26 mouse cellular contexts compared by ENCODE assay signal in the genomic region with DNA sequence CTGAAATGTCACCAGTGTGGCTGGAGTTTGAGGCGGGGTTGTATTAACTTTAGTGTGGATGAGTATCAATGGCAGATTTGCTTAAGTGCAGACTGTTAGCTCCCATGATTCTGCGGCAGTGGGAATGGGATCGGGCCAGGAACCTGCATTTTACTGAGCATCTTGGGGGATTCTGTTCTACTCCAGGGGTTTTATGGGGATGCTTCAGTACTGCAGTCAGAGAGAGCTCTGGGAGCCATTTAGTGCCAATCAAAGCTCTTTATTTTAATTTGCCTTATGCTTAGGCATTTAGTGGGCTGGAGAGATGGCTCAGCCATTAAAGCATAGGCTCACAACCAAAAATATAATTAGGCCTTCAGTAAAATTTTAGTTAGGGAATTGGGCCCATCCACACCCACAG.
DNase-seq lines count a peak whose midpoint lies in the region; ATAC-seq lines count a peak whose summit lies in the region.
"Had no signal": no experiment of that assay in that cellular context is flagged by ENCODE, and none has a peak within 500 bp of the region (broad histone marks: within the 10 kb centered on the region; RNA-seq: fewer than 3 reads in every experiment).

No protein-coding gene starts in this region.

- 68% methylated on average over 3 of the region's 3 CpGs for WGBS in neural tube, embryonic 13.5 days
- 61% methylated on average over 3 of the region's 3 CpGs for WGBS in neural tube, embryonic 15.5 days
- 88% methylated on average over 3 of the region's 3 CpGs for WGBS in kidney, embryonic 15.5 days

- 0 out of 2 replicates have a peak, but pooled peaks have one; percentile 27 for ATAC-seq in frontal cortex, adult (ENCODE audit: low TSS enrichment)
- peak; percentile 67; the same call in 1 of the 2 replicates for ATAC-seq in neural tube, embryonic 13.5 days (ENCODE audit: low read depth)
- ATAC-seq in neural tube, embryonic 15.5 days (ENCODE audit: low FRiP score): peak; percentile 57
- no peak for ATAC-seq in kidney, embryonic 15.5 days (replicated peaks; ENCODE audit: low FRiP score)
- ATAC-seq: activated CD4-positive, CD25-positive, alpha-beta regulatory T cell, adult 4 months; CD4-positive, CD25-positive, alpha-beta regulatory T cell, adult 4 months; forebrain, embryonic 14.5 days; Patski had no signal

- H3K27ac ChIP-seq in neural tube, embryonic 13.5 days (replicated peaks): no peak overlapping the region
- H3K27ac ChIP-seq in neural tube, embryonic 15.5 days (replicated peaks): no peak overlapping the region
- no peak overlapping the region for H3K27ac ChIP-seq in kidney, embryonic 15.5 days
- H3K27ac ChIP-seq: embryonic facial prominence, embryonic 13.5 days; embryonic facial prominence, embryonic 15.5 days; forebrain, embryonic 10.5 days; forebrain, embryonic 12.5 days had no signal

- H3K9ac ChIP-seq in neural tube, embryonic 13.5 days: no peak overlapping the region
- no peak overlapping the region for H3K9ac ChIP-seq in neural tube, embryonic 15.5 days (replicated peaks)
- H3K9ac ChIP-seq in kidney, embryonic 15.5 days: no peak overlapping the region
- H3K9ac ChIP-seq: embryonic facial prominence, embryonic 13.5 days; embryonic facial prominence, embryonic 15.5 days; forebrain, embryonic 12.5 days had no signal

- DNase-seq in frontal cortex, postnatal 14 days (ENCODE audit: low spot score in 2 of 2): no peak
- DNase-seq in layer of hippocampus, adult 8-10 months (ENCODE audit: low spot score in 2 of 2): peak; percentile 15 to 24
- no peak for DNase-seq in layer of hippocampus, adult 9-10 months (ENCODE audit: low spot score)
- DNase-seq in neural tube, embryonic 10.5 days (ENCODE audit: extremely low spot score, low spot score): no peak
- DNase-seq: B cell, adult 2 months; cerebellum, adult 11 months; cerebellum, adult 18-20 months; cerebellum, adult 8-10 months; cerebellum, adult 9-11 months; cerebellum, postnatal 36 days; embryo, embryonic 11 days had no signal

- no peaks in the 10 kb centered on the region for H3K4me1 ChIP-seq in neural tube, embryonic 13.5 days (replicated peaks)
- 0 out of 2 replicates have a peak, but pooled peaks cover 3% of the 10 kb centered on the region for H3K4me1 ChIP-seq in neural tube, embryonic 15.5 days
- 0 out of 2 replicates have a peak, but pooled peaks cover 2% of the 10 kb centered on the region for H3K4me1 ChIP-seq in kidney, embryonic 15.5 days
- H3K4me1 ChIP-seq: embryonic facial prominence, embryonic 13.5 days; embryonic facial prominence, embryonic 15.5 days; forebrain, embryonic 12.5 days had no signal

- H3K27me3 ChIP-seq in neural tube, embryonic 13.5 days: no peaks in the 10 kb centered on the region
- H3K27me3 ChIP-seq in neural tube, embryonic 15.5 days (replicated peaks): no peaks in the 10 kb centered on the region
- no peaks in the 10 kb centered on the region for H3K27me3 ChIP-seq in kidney, embryonic 15.5 days
- H3K27me3 ChIP-seq: CH12.LX; embryonic facial prominence, embryonic 13.5 days; embryonic facial prominence, embryonic 15.5 days; forebrain, embryonic 12.5 days; Patski had no signal

- H3K4me2 ChIP-seq in neural tube, embryonic 13.5 days: no peak overlapping the region
- no peak overlapping the region for H3K4me2 ChIP-seq in neural tube, embryonic 15.5 days
- no peak overlapping the region for H3K4me2 ChIP-seq in kidney, embryonic 15.5 days
- H3K4me2 ChIP-seq: embryonic facial prominence, embryonic 13.5 days; embryonic facial prominence, embryonic 15.5 days; forebrain, embryonic 12.5 days had no signal

- no peaks in the 10 kb centered on the region for H3K36me3 ChIP-seq in neural tube, embryonic 13.5 days
- no peaks in the 10 kb centered on the region for H3K36me3 ChIP-seq in neural tube, embryonic 15.5 days
- no peaks in the 10 kb centered on the region for H3K36me3 ChIP-seq in kidney, embryonic 15.5 days
- H3K36me3 ChIP-seq: embryonic facial prominence, embryonic 13.5 days; embryonic facial prominence, embryonic 15.5 days; forebrain, embryonic 10.5 days; forebrain, embryonic 12.5 days; G1E had no signal

- H3K4me3 ChIP-seq in neural tube, embryonic 13.5 days: no peak overlapping the region
- H3K4me3 ChIP-seq in neural tube, embryonic 15.5 days (replicated peaks): no peak overlapping the region
- H3K4me3 ChIP-seq in kidney, embryonic 15.5 days (replicated peaks): no peak overlapping the region
- H3K4me3 ChIP-seq: embryonic facial prominence, embryonic 13.5 days; embryonic facial prominence, embryonic 15.5 days; erythroblast, embryonic 14.5 days; forebrain, embryonic 10.5 days; forebrain, embryonic 12.5 days had no signal

- H3K9me3 ChIP-seq in neural tube, embryonic 13.5 days: no peaks in the 10 kb centered on the region
- no peaks in the 10 kb centered on the region for H3K9me3 ChIP-seq in neural tube, embryonic 15.5 days (replicated peaks)
- no peaks in the 10 kb centered on the region for H3K9me3 ChIP-seq in kidney, embryonic 15.5 days (replicated peaks)
- H3K9me3 ChIP-seq: embryonic facial prominence, embryonic 13.5 days; embryonic facial prominence, embryonic 15.5 days; forebrain, embryonic 10.5 days; forebrain, embryonic 12.5 days; G1E had no signal

Comparison
In these comparisons a context has a peak if more than half of its experiments do, and no peak if none do; other contexts are left out.
1. DNase-seq: peak in layer of hippocampus, adult 8-10 months (2 of 2); none in frontal cortex, postnatal 14 days (0 of 2), layer of hippocampus, adult 9-10 months (single experiment) and neural tube, embryonic 10.5 days (single experiment).